Mouse (Mus musculus) heart, adult 2 months (tissue): ENCODE measurements at regions not wholly inside any gene's neighbourhood (a gene's known extent, or its start where the extent isn't known, plus 50 kb on each side); places are given as distances from the start of the nearest gene placed in this dataset.

Experiments used
- CTCF ChIP-seq: fragments of 200-600 bp; IDR thresholded peaks from 2 replicates; pipeline ENCODE4 v1.8.1; 2022; ENCODE audit warnings: antibody characterized with exemption, mild to moderate bottlenecking, moderate library complexity
- POLR2A ChIP-seq: fragments of 200-500 bp; IDR thresholded peaks from 2 replicates; pipeline ENCODE4 v1.6.1; 2011; ENCODE audit warnings: mild to moderate bottlenecking, low read depth, low read length, control low read depth; ENCODE audit not compliant: insufficient read depth

DNA sequence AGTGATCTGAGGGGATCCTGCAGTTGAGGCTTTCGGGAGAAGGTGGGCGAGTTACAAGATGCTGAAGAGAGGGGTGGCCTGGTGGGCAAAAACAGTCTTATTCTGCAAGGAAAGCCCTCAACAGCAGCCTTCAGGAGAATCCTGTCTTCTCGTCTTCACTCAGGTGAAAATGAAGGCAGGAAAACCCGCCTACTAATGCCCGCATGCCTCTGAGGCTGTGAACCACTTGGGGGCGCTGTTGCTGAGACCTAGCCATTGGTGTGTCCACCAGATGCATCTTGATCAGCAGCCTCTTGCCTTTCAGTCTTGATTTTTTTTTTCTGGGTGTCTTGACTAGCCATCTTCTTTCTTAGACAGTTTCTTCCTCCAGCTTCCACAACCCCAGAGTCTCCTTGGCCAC is 85.2 kb upstream of the Tpm1 start:
- TF ChIP-seq POLR2A = no peak
- TF ChIP-seq CTCF = 0 out of 2 replicates have a peak, but pooled peaks have one; percentile 24
